Mouse (Mus musculus) spleen, adult 12 weeks (tissue): ENCODE results near the gene Pon1.

ENCODE experiments used
- DNase-seq: peaks from one replicate; pipeline ENCODE4 v3.0.0; 2022; ENCODE audit warnings: low spot score

Gene Pon1

GRCm38 (mm10) chr6:5134986-5135385, 58.8 kb downstream of the Pon1 start:
- DNase-seq, result no peak

GRCm38 (mm10) chr6:5129364-5130093, 64.2 kb downstream of the Pon1 start:
- DNase-seq, result no peak

GRCm38 (mm10) chr6:5120229-5120628, 73.5 kb downstream of the Pon1 start:
- DNase-seq, result no peak

- no peak for DNase-seq
Measured at GRCm38 (mm10) chr6:5119181-5119910, 74.4 kb downstream of the Pon1 start.
